Mouse (Mus musculus) natural killer cell, adult 2 months (primary cell): ENCODE results near the gene Maml2.

ENCODE experiments used
- DNase-seq, 2 experiments: peaks; one replicate each; pipeline ENCODE4 v3.0.0; 2022; ENCODE audit warnings: low spot score in 2 of 2

Gene Maml2

DNA sequence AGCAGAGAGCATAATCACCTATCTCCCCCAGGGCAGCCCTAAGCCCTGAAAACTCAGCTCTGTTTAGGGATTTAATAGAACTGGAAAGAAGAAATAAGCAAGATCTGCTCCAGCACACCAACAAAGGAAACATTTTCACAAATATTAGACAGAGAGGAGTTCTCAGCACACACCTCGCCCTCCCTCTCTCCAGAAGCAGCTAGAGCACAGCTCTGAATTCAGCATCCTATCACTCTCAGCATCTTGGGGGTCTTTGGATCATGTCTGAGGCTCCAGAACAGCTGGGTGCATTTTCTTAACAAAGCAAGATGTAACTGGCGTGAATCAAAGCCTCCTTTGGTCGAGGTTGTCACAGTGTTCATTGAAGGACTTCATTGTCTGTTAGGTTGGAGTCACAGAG, 12.5 kb downstream of the Maml2 start:
- DNase-seq, result no peak

DNA sequence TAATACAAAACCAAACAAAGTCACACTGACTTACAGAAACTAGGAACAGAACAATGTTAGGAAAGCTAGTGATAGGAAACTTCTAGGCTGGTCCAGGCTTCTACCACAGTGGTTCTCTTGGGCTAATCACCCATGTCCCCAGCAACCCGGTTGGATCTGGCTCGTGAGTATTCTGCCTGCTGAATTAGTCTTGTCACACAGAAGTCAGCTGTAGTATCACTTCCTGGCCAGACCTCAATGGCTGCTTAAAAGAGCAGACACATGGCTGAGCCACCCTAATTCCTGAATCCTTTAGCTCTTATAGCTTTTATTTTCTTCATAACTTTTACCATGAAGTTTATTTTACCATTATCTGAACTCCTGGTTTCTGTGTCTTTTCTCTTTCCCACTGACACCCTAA, 13.3 kb downstream of the Maml2 start:
- DNase-seq, result no peak

DNA sequence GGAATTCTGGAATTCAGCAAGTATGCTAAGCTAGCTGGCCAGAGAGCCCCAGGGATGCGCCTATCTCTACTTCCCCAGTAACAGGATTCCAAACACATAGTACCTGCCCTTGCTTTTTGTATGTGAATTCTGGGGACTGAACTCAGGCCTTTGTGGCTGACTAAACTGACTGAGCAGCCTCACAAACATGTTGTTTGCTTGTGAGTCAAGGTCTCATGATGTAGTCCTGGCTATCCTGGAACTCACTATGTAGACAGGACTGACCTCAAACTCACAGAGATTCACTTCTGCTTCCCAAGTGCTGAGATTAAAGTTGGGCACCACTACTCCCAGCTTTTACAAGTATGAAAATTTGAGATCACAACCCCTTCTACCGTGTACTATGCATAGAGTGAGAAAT, 16.2 kb downstream of the Maml2 start:
- DNase-seq, result no peak

- no peak for DNase-seq
Observed at GRCm38 (mm10) chr9:13314577-13315004, 16.8 kb downstream of the Maml2 start.

DNA sequence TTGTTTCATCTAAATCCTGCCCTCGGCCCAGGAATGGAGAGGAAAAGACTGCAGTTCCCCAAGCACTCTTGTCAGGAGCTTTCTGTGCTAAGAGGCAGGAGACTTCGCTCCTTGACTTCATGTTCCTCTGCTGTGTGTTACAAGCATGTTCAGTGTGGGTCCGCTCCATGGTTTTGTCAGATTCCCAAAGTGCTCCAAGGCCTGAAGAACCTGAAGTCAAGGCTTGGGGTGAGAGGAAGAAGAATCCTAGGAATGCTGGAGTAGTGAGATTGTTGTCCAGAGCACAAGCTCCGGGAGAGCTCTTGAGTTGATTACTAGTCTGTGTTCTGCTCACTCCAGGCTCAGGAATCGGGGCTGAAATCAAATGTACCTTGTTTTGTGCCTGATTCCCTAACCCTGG, 17.6 kb downstream of the Maml2 start:
- DNase-seq, result no peak

- DNase-seq, result no peak
Observed at GRCm38 (mm10) chr9:13319566-13319965, 21.8 kb downstream of the Maml2 start.

DNA sequence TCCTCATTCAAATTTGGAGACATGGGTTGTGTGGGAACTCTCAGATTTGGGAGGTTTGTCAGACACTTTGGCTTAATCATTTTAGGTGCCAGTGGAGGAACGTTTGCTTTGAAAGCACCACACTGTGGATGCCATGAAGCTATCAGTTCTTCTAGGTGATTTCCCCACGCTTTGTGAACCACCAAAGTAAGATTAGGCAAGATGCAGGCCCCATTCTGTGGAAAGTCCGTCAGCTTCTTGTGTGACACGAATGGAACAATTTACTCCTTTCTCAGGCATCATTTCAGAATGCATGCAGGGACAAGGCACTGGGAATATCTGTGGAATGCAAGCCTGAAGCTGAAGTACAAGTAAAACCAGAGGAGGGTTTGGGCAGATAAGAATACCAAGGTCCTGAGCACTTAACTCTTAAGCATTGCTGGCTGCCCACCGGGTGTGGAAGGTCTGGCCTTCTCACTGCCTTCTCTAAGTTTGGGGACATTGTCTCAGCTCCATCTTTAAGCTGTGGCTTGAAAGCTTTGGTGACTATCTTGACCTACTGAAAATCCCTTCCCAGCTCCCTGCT, 23.1 kb downstream of the Maml2 start:
- no peak for DNase-seq

GRCm38 (mm10) chr9:13323074-13323473, 25.3 kb downstream of the Maml2 start:
- peak in 1 of 2 experiments; percentile 9 for DNase-seq

- DNase-seq, result peak; percentile 45
Observed at GRCm38 (mm10) chr9:13323612-13324011, 25.9 kb downstream of the Maml2 start.

GRCm38 (mm10) chr9:13414230-13414766, 116.5 kb downstream of the Maml2 start:
- no peak for DNase-seq

DNA sequence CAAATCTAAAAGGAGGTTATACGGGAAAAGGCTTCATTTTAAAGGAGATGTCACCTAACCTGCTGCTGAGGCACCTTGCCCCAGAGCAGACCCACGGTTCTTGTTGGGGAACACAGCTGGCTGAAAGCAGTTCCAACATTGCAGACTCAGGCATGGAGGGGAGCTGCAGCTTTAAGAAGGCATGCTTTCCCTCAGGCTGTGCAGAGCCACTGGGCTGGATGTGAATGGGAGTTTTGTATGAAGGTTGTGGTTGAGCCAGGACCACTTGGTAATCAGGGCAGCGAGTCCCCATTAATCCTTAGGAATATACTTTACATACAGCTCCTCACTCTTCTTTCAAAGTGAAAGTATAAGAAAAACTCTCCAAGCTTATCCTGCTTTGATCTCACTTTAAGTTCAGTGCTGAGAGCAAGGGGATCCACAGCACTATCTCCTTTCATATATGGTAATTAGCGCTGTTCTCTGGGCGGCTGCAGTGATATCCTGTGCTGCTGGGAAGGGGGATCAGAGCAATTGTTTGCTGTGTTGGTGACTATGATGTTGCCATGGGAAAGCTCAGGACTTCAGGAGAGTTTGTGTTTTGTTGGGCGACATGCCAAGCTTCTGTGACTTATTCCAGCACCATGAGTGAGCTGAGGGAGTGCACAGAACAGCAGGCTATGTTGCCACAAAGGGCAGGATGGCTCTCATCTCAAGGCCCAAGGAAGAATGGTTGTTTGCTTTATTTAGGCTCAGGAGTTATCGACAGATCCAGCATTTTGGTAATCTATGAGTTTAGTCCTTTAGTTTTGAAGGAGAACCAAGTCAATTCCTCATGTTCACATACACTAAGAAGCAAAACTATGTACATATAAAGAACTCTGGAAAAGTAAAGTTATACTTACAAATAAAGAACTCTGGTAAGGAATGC, 127.5 kb downstream of the Maml2 start:
- no peak for DNase-seq

GRCm38 (mm10) chr9:13429477-13430125, 131.8 kb downstream of the Maml2 start:
- DNase-seq, result no peak

- no peak for DNase-seq
Observed at GRCm38 (mm10) chr9:13430302-13430701, 132.5 kb downstream of the Maml2 start.

- no peak for DNase-seq
Observed at GRCm38 (mm10) chr9:13430744-13431143, 133.0 kb downstream of the Maml2 start.

- no peak for DNase-seq
Observed at GRCm38 (mm10) chr9:13431646-13432045, 133.9 kb downstream of the Maml2 start.

DNA sequence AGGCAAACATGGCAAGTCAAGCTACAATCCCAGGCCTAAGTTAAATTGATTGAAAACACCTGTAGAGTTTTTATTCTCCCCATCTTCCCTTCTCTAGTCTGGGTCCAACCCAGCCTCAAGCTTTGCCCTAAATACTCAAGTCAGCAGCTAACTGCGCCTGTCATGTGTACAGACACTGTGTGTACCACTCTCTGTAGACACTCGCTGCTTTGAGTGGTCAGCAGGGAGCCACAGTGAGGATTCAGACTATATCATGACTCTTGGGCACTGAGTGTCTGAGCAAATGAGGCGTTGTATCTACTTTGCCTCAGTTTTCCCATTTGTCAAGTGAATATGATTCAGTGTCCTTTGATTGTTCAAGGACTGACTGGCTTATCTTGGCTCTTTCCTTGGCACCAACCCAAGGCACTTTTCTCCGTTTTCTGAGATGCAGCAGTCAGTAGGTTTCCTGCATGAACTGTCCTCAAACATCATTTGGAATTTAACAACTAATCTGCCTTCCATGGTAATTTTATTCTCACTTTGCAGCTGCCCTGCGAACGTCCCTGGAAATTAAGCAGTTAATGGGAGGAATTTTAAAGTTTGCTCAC, 135.8 kb downstream of the Maml2 start:
- DNase-seq, result no peak

GRCm38 (mm10) chr9:13440911-13441310, 143.2 kb downstream of the Maml2 start:
- DNase-seq, result no peak

DNA sequence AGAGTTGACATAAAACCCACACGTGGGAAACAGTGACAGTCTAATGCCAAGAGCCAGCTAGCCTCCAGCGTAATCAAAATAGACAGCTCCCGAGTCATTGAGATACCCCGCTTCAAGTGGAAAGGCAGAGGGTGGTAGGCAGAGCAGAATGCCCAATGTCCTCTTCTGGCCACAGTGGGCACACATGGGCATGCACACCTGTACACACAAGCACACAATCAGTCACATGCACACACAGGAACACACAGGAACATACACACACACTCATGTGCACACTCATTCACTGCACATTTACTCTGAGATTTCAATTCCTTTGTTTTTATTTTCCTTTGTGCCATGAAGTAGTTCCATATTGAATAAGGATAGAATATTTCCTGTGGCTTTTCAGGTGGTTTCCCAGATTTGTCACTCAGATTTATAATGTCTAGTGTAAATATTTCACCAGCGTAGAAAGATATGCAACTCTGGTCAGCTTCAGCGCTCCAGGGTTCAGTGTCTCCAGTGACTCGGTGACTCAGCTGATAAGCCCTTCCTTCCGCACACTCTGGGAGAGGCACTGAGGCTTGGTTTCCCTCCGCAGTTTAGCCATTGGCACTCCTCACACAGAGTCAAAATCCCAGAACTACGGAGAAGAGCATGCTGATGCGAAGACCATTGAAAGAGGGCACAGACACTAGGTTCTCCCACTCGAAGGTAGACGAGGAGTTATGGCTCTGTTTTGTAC, 144.4 kb downstream of the Maml2 start:
- DNase-seq, result no peak

- peak; percentile 44 to 62 for DNase-seq
Observed at GRCm38 (mm10) chr9:13443484-13444211, 145.9 kb downstream of the Maml2 start.

DNA sequence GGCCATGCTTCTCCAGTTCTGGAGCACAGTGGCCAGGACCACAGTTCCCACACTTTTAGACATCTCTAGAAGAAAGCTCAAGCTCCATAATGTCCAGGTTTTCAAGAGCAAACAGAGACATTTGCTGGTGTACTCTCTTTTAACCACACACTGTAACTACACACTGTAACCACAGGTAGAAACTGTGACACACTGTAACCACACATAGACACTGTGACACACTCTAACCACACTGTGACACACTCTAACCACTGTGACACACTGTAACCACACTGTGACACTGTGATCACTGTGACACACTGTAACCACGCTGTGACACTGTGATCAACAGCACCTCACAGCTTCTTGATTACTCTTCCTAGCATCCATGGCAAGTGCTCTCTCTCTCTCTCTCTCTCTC, 148.5 kb downstream of the Maml2 start:
- DNase-seq, result peak; percentile 63 to 83
